Mouse (Mus musculus): ENCODE results near the gene Clasp2. TPM values are rescaled to one million over a fixed set of nuclear protein-coding genes. Genes with fewer than 3 reads are reported as not detected.
A peak's percentile ranks its signal among the peaks of the same experiment; 100 is the strongest.
"Not testable (repeated sequence)": the region's sequence is repeated elsewhere in the genome, so short reads cannot be mapped to it uniquely, and the experiment has no call there.

Clasp2 gene
- polyA plus RNA-seq, 1 experiment from 2014 or later, result 12.7 TPM

- ATAC-seq (replicated peaks; ENCODE audit: low FRiP score, low read depth), result peak; percentile 63; the same call in 1 of the 2 replicates
- no peaks in the 10 kb centered on the region for H3K36me3 ChIP-seq (ENCODE audit: insufficient read depth, low read length)
- no peaks in the 10 kb centered on the region for H3K9me3 ChIP-seq (replicated peaks; ENCODE audit: low read length)
- peak overlapping the region; percentile 71 for H3K4me2 ChIP-seq (ENCODE audit: low read length)
- DNase-seq (ENCODE audit: low spot score), result no peak
- 52% methylated on average over 19 of the region's 19 CpGs for WGBS
- H3K9ac ChIP-seq (ENCODE audit: low read depth, low read length), result peak overlapping the region; percentile 99; the same call in 1 of the 2 replicates
- no peaks in the 10 kb centered on the region for H3K27me3 ChIP-seq (ENCODE audit: insufficient read depth, low read length)
- H3K4me1 ChIP-seq (replicated peaks; ENCODE audit: insufficient read depth, low read length), result peaks cover 11% of the 10 kb centered on the region
- TF ChIP-seq CTCF (IDR thresholded peaks at IDR 0.05; ENCODE audit: low read depth), result no peak
- peak overlapping the region; percentile 96 for H3K27ac ChIP-seq
- H3K4me3 ChIP-seq (replicated peaks; ENCODE audit: low read depth, low read length), result peak overlapping the region; percentile 99
Measured at GRCm38 (mm10) chr9:113708361-113709280, 32.7 kb upstream of the Clasp2 start.

GRCm38 (mm10) chr9:113710871-113711270, 30.4 kb upstream of the Clasp2 start:
- Histone ChIP-seq H3K9me3 (replicated peaks; ENCODE audit: low read length) (no peaks in the 10 kb centered on the region), H3K36me3 (ENCODE audit: insufficient read depth, low read length) (no peaks in the 10 kb centered on the region), H3K9ac (ENCODE audit: low read depth, low read length) (no peak overlapping the region), H3K4me2 (ENCODE audit: low read length) (no peak overlapping the region), H3K27ac (no peak overlapping the region), H3K4me1 (replicated peaks; ENCODE audit: insufficient read depth, low read length) (peaks cover 7% of the 10 kb centered on the region), H3K4me3 (replicated peaks; ENCODE audit: low read depth, low read length) (no peak overlapping the region), H3K27me3 (ENCODE audit: insufficient read depth, low read length) (no peaks in the 10 kb centered on the region)
- ATAC-seq (replicated peaks; ENCODE audit: low FRiP score, low read depth) (no peak), DNase-seq (ENCODE audit: low spot score) (no peak)
- TF ChIP-seq CTCF (IDR thresholded peaks at IDR 0.05; ENCODE audit: low read depth), result no peak
- WGBS, result 86% methylated on average over 12 of the region's 12 CpGs

- H3K9me3 ChIP-seq (replicated peaks; ENCODE audit: low read length), result no peaks in the 10 kb centered on the region
- H3K27me3 ChIP-seq (ENCODE audit: insufficient read depth, low read length), result no peaks in the 10 kb centered on the region
- H3K36me3 ChIP-seq (ENCODE audit: insufficient read depth, low read length), result no peaks in the 10 kb centered on the region
- TF ChIP-seq CTCF (IDR thresholded peaks at IDR 0.05; ENCODE audit: low read depth), result peak; percentile 81
- no peak overlapping the region for H3K4me3 ChIP-seq (replicated peaks; ENCODE audit: low read depth, low read length)
- H3K4me1 ChIP-seq (replicated peaks; ENCODE audit: insufficient read depth, low read length), result no peaks in the 10 kb centered on the region
- no peak overlapping the region for H3K9ac ChIP-seq (ENCODE audit: low read depth, low read length)
- 47% methylated on average over 5 of the region's 5 CpGs for WGBS
- peak; percentile 54; the same call in 1 of the 2 replicates for ATAC-seq (replicated peaks; ENCODE audit: low FRiP score, low read depth)
- DNase-seq (ENCODE audit: low spot score), result peak; percentile 79
- H3K27ac ChIP-seq, result no peak overlapping the region
- no peak overlapping the region for H3K4me2 ChIP-seq (ENCODE audit: low read length)
Measured at GRCm38 (mm10) chr9:113719063-113719462, 22.2 kb upstream of the Clasp2 start.

GRCm38 (mm10) chr9:113724646-113725045, 16.6 kb upstream of the Clasp2 start:
- WGBS, result 82% methylated on average over 15 of the region's 15 CpGs
- Histone ChIP-seq H3K9ac (ENCODE audit: low read depth, low read length) (no peak overlapping the region), H3K27ac (no peak overlapping the region), H3K4me2 (ENCODE audit: low read length) (no peak overlapping the region), H3K4me1 (replicated peaks; ENCODE audit: insufficient read depth, low read length) (no peaks in the 10 kb centered on the region), H3K27me3 (ENCODE audit: insufficient read depth, low read length) (no peaks in the 10 kb centered on the region), H3K4me3 (replicated peaks; ENCODE audit: low read depth, low read length) (no peak overlapping the region), H3K9me3 (replicated peaks; ENCODE audit: low read length) (no peaks in the 10 kb centered on the region), H3K36me3 (ENCODE audit: insufficient read depth, low read length) (no peaks in the 10 kb centered on the region)
- DNase-seq (ENCODE audit: low spot score) (no peak), ATAC-seq (replicated peaks; ENCODE audit: low FRiP score, low read depth) (no peak)
- TF ChIP-seq CTCF (IDR thresholded peaks at IDR 0.05; ENCODE audit: low read depth), result no peak

- not testable (repeated sequence) for H3K9ac ChIP-seq (ENCODE audit: low read depth, low read length); H3K4me1 ChIP-seq (replicated peaks; ENCODE audit: insufficient read depth, low read length); DNase-seq (ENCODE audit: low spot score); H3K4me3 ChIP-seq (replicated peaks; ENCODE audit: low read depth, low read length); H3K9me3 ChIP-seq (replicated peaks; ENCODE audit: low read length); ATAC-seq (replicated peaks; ENCODE audit: low FRiP score, low read depth); H3K27ac ChIP-seq; H3K4me2 ChIP-seq (ENCODE audit: low read length); H3K36me3 ChIP-seq (ENCODE audit: insufficient read depth, low read length); H3K27me3 ChIP-seq (ENCODE audit: insufficient read depth, low read length)
- 87% methylated on average over 5 of the region's 5 CpGs for WGBS
Measured at GRCm38 (mm10) chr9:113725609-113726008, 15.7 kb upstream of the Clasp2 start.

GRCm38 (mm10) chr9:113726131-113726530, 15.1 kb upstream of the Clasp2 start:
- ATAC-seq (replicated peaks; ENCODE audit: low FRiP score, low read depth) (no peak), DNase-seq (ENCODE audit: low spot score) (no peak)
- 38% methylated on average over 3 of the region's 3 CpGs for WGBS
- TF ChIP-seq CTCF (IDR thresholded peaks at IDR 0.05; ENCODE audit: low read depth), result no peak
- H3K4me1 ChIP-seq (replicated peaks; ENCODE audit: insufficient read depth, low read length), result no peaks in the 10 kb centered on the region
- H3K27ac ChIP-seq, result no peak overlapping the region
- H3K36me3 ChIP-seq (ENCODE audit: insufficient read depth, low read length), result no peaks in the 10 kb centered on the region
- H3K4me3 ChIP-seq (replicated peaks; ENCODE audit: low read depth, low read length), result no peak overlapping the region
- H3K9me3 ChIP-seq (replicated peaks; ENCODE audit: low read length), result no peaks in the 10 kb centered on the region
- H3K27me3 ChIP-seq (ENCODE audit: insufficient read depth, low read length), result no peaks in the 10 kb centered on the region
- H3K4me2 ChIP-seq (ENCODE audit: low read length), result no peak overlapping the region
- no peak overlapping the region for H3K9ac ChIP-seq (ENCODE audit: low read depth, low read length)

Data from kidney, postnatal 0 days (tissue).